Mouse (Mus musculus): Measurements from ENCODE around the gene Cfap300. TPM values are rescaled to one million over a fixed set of nuclear protein-coding genes. Genes with fewer than 3 reads are reported as not detected.

Gene Cfap300
- 13.0 and 14.3 TPM in 2 replicates for polyA plus RNA-seq (2015; fragmentation: Nextera tagmentation; extraction: Ambion mirVana)

- peak; percentile 98 for ATAC-seq (ENCODE audit: low FRiP score, low TSS enrichment)
- Histone ChIP-seq H3K9me3 (ENCODE audit: low read length) (no peaks in the 10 kb centered on the region), H3K4me3 (ENCODE audit: low read length) (peak within 1 kb of the TSS; percentile 86), H3K4me1 (ENCODE audit: insufficient read depth, low read length) (peaks cover 8% of the 10 kb centered on the region), H3K27me3 (ENCODE audit: insufficient read depth, low read length) (no peaks in the 10 kb centered on the region), H3K27ac (ENCODE audit: low read length) (peak within 1 kb of the TSS; percentile 66), H3K9ac (replicated peaks; ENCODE audit: low read length) (peak within 1 kb of the TSS; percentile 76), H3K4me2 (replicated peaks; ENCODE audit: low read depth, low read length) (peak within 1 kb of the TSS; percentile 59), H3K36me3 (ENCODE audit: insufficient read depth, low read length) (no peaks in the 10 kb centered on the region)
- WGBS = under 1% methylated on average over 39 of the region's 39 CpGs
These were observed at the start of gene Cfap300 for GRCm38 (mm10) chr9:8042338-8043043. Gene Cfap300, minus strand, starts transcription at chr9:8042823.

GRCm38 (mm10) chr9:8078882-8079281, 36.3 kb upstream of the Cfap300 start:
- ATAC-seq (ENCODE audit: low FRiP score, low TSS enrichment) = no peak
- Histone ChIP-seq H3K9ac (replicated peaks; ENCODE audit: low read length) (no peak overlapping the region), H3K4me3 (ENCODE audit: low read length) (no peak overlapping the region), H3K27me3 (ENCODE audit: insufficient read depth, low read length) (no peaks in the 10 kb centered on the region), H3K9me3 (ENCODE audit: low read length) (no peaks in the 10 kb centered on the region), H3K4me2 (replicated peaks; ENCODE audit: low read depth, low read length) (no peak overlapping the region), H3K4me1 (ENCODE audit: insufficient read depth, low read length) (no peaks in the 10 kb centered on the region), H3K27ac (ENCODE audit: low read length) (no peak overlapping the region), H3K36me3 (ENCODE audit: insufficient read depth, low read length) (no peaks in the 10 kb centered on the region)
- 89% methylated on average over 5 of the region's 5 CpGs for WGBS

GRCm38 (mm10) chr9:8074345-8074744, 31.7 kb upstream of the Cfap300 start:
- H3K9me3 ChIP-seq (ENCODE audit: low read length) = no peaks in the 10 kb centered on the region
- no peak overlapping the region for H3K27ac ChIP-seq (ENCODE audit: low read length)
- H3K4me3 ChIP-seq (ENCODE audit: low read length) = no peak overlapping the region
- no peaks in the 10 kb centered on the region for H3K27me3 ChIP-seq (ENCODE audit: insufficient read depth, low read length)
- H3K9ac ChIP-seq (replicated peaks; ENCODE audit: low read length) = no peak overlapping the region
- no peak overlapping the region for H3K4me2 ChIP-seq (replicated peaks; ENCODE audit: low read depth, low read length)
- peak; percentile 76; the same call in 1 of the 2 replicates for ATAC-seq (ENCODE audit: low FRiP score, low TSS enrichment)
- H3K36me3 ChIP-seq (ENCODE audit: insufficient read depth, low read length) = no peaks in the 10 kb centered on the region
- no peaks in the 10 kb centered on the region for H3K4me1 ChIP-seq (ENCODE audit: insufficient read depth, low read length)

- no peak overlapping the region for H3K4me3 ChIP-seq (ENCODE audit: low read length)
- no peak overlapping the region for H3K27ac ChIP-seq (ENCODE audit: low read length)
- no peak overlapping the region for H3K9ac ChIP-seq (replicated peaks; ENCODE audit: low read length)
- no peaks in the 10 kb centered on the region for H3K36me3 ChIP-seq (ENCODE audit: insufficient read depth, low read length)
- 92% methylated on average over 3 of the region's 3 CpGs for WGBS
- H3K27me3 ChIP-seq (ENCODE audit: insufficient read depth, low read length) = no peaks in the 10 kb centered on the region
- H3K4me2 ChIP-seq (replicated peaks; ENCODE audit: low read depth, low read length) = no peak overlapping the region
- H3K4me1 ChIP-seq (ENCODE audit: insufficient read depth, low read length) = no peaks in the 10 kb centered on the region
- H3K9me3 ChIP-seq (ENCODE audit: low read length) = no peaks in the 10 kb centered on the region
- ATAC-seq (ENCODE audit: low FRiP score, low TSS enrichment) = no peak; the same call in 1 of the 2 replicates
These were observed 30.7 kb upstream of the Cfap300 start for GRCm38 (mm10) chr9:8073203-8073755.

- no peak overlapping the region for H3K4me2 ChIP-seq (replicated peaks; ENCODE audit: low read depth, low read length)
- no peaks in the 10 kb centered on the region for H3K4me1 ChIP-seq (ENCODE audit: insufficient read depth, low read length)
- ATAC-seq (ENCODE audit: low FRiP score, low TSS enrichment) = no peak
- no peaks in the 10 kb centered on the region for H3K36me3 ChIP-seq (ENCODE audit: insufficient read depth, low read length)
- H3K27me3 ChIP-seq (ENCODE audit: insufficient read depth, low read length) = no peaks in the 10 kb centered on the region
- no peak overlapping the region for H3K9ac ChIP-seq (replicated peaks; ENCODE audit: low read length)
- no peak overlapping the region for H3K4me3 ChIP-seq (ENCODE audit: low read length)
- H3K27ac ChIP-seq (ENCODE audit: low read length) = no peak overlapping the region
- no peaks in the 10 kb centered on the region for H3K9me3 ChIP-seq (ENCODE audit: low read length)
- WGBS = 78% methylated on average over 3 of the region's 3 CpGs
These were observed 17.0 kb upstream of the Cfap300 start for GRCm38 (mm10) chr9:8059636-8060035.

- Histone ChIP-seq H3K9ac (replicated peaks; ENCODE audit: low read length) (no peak overlapping the region), H3K4me2 (replicated peaks; ENCODE audit: low read depth, low read length) (no peak overlapping the region), H3K4me1 (ENCODE audit: insufficient read depth, low read length) (no peaks in the 10 kb centered on the region), H3K9me3 (ENCODE audit: low read length) (no peaks in the 10 kb centered on the region), H3K36me3 (ENCODE audit: insufficient read depth, low read length) (no peaks in the 10 kb centered on the region), H3K4me3 (ENCODE audit: low read length) (no peak overlapping the region), H3K27me3 (ENCODE audit: insufficient read depth, low read length) (no peaks in the 10 kb centered on the region), H3K27ac (ENCODE audit: low read length) (no peak overlapping the region)
- WGBS = 46% methylated on average over 1 of the region's 1 CpGs
- ATAC-seq (ENCODE audit: low FRiP score, low TSS enrichment) = no peak
These were observed 12.2 kb upstream of the Cfap300 start for GRCm38 (mm10) chr9:8054831-8055230.

- Histone ChIP-seq H3K27me3 (ENCODE audit: insufficient read depth, low read length) (no peaks in the 10 kb centered on the region), H3K4me2 (replicated peaks; ENCODE audit: low read depth, low read length) (peak overlapping the region; percentile 59), H3K9ac (replicated peaks; ENCODE audit: low read length) (peak overlapping the region; percentile 76), H3K4me3 (ENCODE audit: low read length) (peak overlapping the region; percentile 86), H3K9me3 (ENCODE audit: low read length) (no peaks in the 10 kb centered on the region), H3K27ac (ENCODE audit: low read length) (peak overlapping the region; percentile 52; the same call in 1 of the 2 replicates), H3K4me1 (ENCODE audit: insufficient read depth, low read length) (peaks cover 8% of the 10 kb centered on the region), H3K36me3 (ENCODE audit: insufficient read depth, low read length) (no peaks in the 10 kb centered on the region)
- 12% methylated on average over 5 of the region's 5 CpGs for WGBS
- peak; percentile 47; the same call in 1 of the 2 replicates for ATAC-seq (ENCODE audit: low FRiP score, low TSS enrichment)
These were observed 393 bp upstream of the Cfap300 start for GRCm38 (mm10) chr9:8043044-8043387.

GRCm38 (mm10) chr9:8035546-8035945, 7.1 kb downstream of the Cfap300 start:
- Histone ChIP-seq H3K9me3 (ENCODE audit: low read length) (no peaks in the 10 kb centered on the region), H3K4me2 (replicated peaks; ENCODE audit: low read depth, low read length) (no peak overlapping the region; the same call in 1 of the 2 replicates), H3K27me3 (ENCODE audit: insufficient read depth, low read length) (no peaks in the 10 kb centered on the region), H3K27ac (ENCODE audit: low read length) (no peak overlapping the region), H3K9ac (replicated peaks; ENCODE audit: low read length) (no peak overlapping the region), H3K36me3 (ENCODE audit: insufficient read depth, low read length) (no peaks in the 10 kb centered on the region), H3K4me3 (ENCODE audit: low read length) (no peak overlapping the region), H3K4me1 (ENCODE audit: insufficient read depth, low read length) (peaks cover 5% of the 10 kb centered on the region; the same call in 1 of the 2 replicates)
- WGBS = 27% methylated on average over 7 of the region's 7 CpGs
- peak; percentile 66 for ATAC-seq (ENCODE audit: low FRiP score, low TSS enrichment)

GRCm38 (mm10) chr9:8035091-8035490, 7.5 kb downstream of the Cfap300 start:
- no peak overlapping the region for H3K27ac ChIP-seq (ENCODE audit: low read length)
- no peak overlapping the region for H3K9ac ChIP-seq (replicated peaks; ENCODE audit: low read length)
- no peaks in the 10 kb centered on the region for H3K9me3 ChIP-seq (ENCODE audit: low read length)
- no peak for ATAC-seq (ENCODE audit: low FRiP score, low TSS enrichment)
- no peak overlapping the region for H3K4me2 ChIP-seq (replicated peaks; ENCODE audit: low read depth, low read length)
- 51% methylated on average over 4 of the region's 4 CpGs for WGBS
- H3K36me3 ChIP-seq (ENCODE audit: insufficient read depth, low read length) = no peaks in the 10 kb centered on the region
- H3K4me1 ChIP-seq (ENCODE audit: insufficient read depth, low read length) = peaks cover 5% of the 10 kb centered on the region; the same call in 1 of the 2 replicates
- no peaks in the 10 kb centered on the region for H3K27me3 ChIP-seq (ENCODE audit: insufficient read depth, low read length)
- H3K4me3 ChIP-seq (ENCODE audit: low read length) = no peak overlapping the region

GRCm38 (mm10) chr9:8034143-8034542, 8.5 kb downstream of the Cfap300 start:
- ATAC-seq (ENCODE audit: low FRiP score, low TSS enrichment) = no peak

More at GRCm38 (mm10) chr9:8034143-8034542, 8.5 kb downstream of the Cfap300 start:
- Histone ChIP-seq H3K4me3 (ENCODE audit: low read length) (no peak overlapping the region), H3K4me2 (replicated peaks; ENCODE audit: low read depth, low read length) (no peak overlapping the region), H3K9ac (replicated peaks; ENCODE audit: low read length) (no peak overlapping the region), H3K9me3 (ENCODE audit: low read length) (no peaks in the 10 kb centered on the region), H3K4me1 (ENCODE audit: insufficient read depth, low read length) (peaks cover 5% of the 10 kb centered on the region; the same call in 1 of the 2 replicates), H3K36me3 (ENCODE audit: insufficient read depth, low read length) (no peaks in the 10 kb centered on the region), H3K27me3 (ENCODE audit: insufficient read depth, low read length) (no peaks in the 10 kb centered on the region), H3K27ac (ENCODE audit: low read length) (no peak overlapping the region)
- 64% methylated on average over 1 of the region's 1 CpGs for WGBS
